ENCODE assay signal across 18 mouse cellular contexts in genomic region chr10:117765116-117765894, GRCm38 (mm10).
"Had no signal": no experiment of that assay in that cellular context is flagged by ENCODE, and none has a peak within 500 bp of the region (broad histone marks: within the 10 kb centered on the region; RNA-seq: fewer than 3 reads in every experiment).

No protein-coding gene starts in this region.

- H3K4me2 ChIP-seq: lung, embryonic 15.5 days; midbrain, embryonic 13.5 days; midbrain, embryonic 15.5 days; neural tube, embryonic 13.5 days; neural tube, embryonic 15.5 days had no signal

- H3K4me1 ChIP-seq: lung, embryonic 15.5 days; megakaryocyte, embryonic 14.5 days; midbrain, embryonic 10.5 days; midbrain, embryonic 13.5 days; midbrain, embryonic 15.5 days; neural tube, embryonic 13.5 days; neural tube, embryonic 15.5 days had no signal

- H3K9ac ChIP-seq: liver, embryonic 14.5 days; lung, embryonic 15.5 days; midbrain, embryonic 13.5 days; midbrain, embryonic 15.5 days; neural tube, embryonic 13.5 days; neural tube, embryonic 15.5 days had no signal

- H3K27ac ChIP-seq: liver, embryonic 14.5 days; lung, embryonic 15.5 days; midbrain, embryonic 10.5 days; midbrain, embryonic 13.5 days; midbrain, embryonic 15.5 days; neural tube, embryonic 13.5 days; neural tube, embryonic 15.5 days had no signal

- H3K4me3 ChIP-seq: lung, embryonic 15.5 days; megakaryocyte, embryonic 14.5 days; midbrain, embryonic 10.5 days; midbrain, embryonic 13.5 days; midbrain, embryonic 15.5 days; myocyte; neural tube, embryonic 13.5 days; neural tube, embryonic 15.5 days had no signal

- H3K27me3 ChIP-seq: lung, embryonic 15.5 days; megakaryocyte, embryonic 14.5 days; midbrain, embryonic 13.5 days; midbrain, embryonic 15.5 days; neural tube, embryonic 13.5 days; neural tube, embryonic 15.5 days had no signal

- DNase-seq: lung, postnatal 4 days; retina, postnatal 1 day; right cerebral cortex, adult 18-20 months; right cerebral cortex, postnatal 25 days; right cerebral cortex, postnatal 4 days; spleen, adult 18-20 months; thymus, adult 18-20 months; thymus, postnatal 14 days; thymus, postnatal 36 days had no signal

- ATAC-seq: midbrain, embryonic 13.5 days; midbrain, embryonic 15.5 days had no signal

- H3K9me3 ChIP-seq: lung, embryonic 15.5 days; megakaryocyte, embryonic 14.5 days; midbrain, embryonic 10.5 days; midbrain, embryonic 13.5 days; midbrain, embryonic 15.5 days; neural tube, embryonic 13.5 days; neural tube, embryonic 15.5 days had no signal
